Mouse (Mus musculus) embryonic facial prominence, embryonic 10.5 days (tissue): ENCODE measurements around the gene Dctd. TPM values are rescaled to one million over a fixed set of nuclear protein-coding genes. Genes with fewer than 3 reads are reported as not detected.

Experiments
- DNase-seq: peaks from one replicate; pipeline ENCODE4 v3.0.0-alpha.2; 2017; ENCODE audit warnings: low spot score
- H3K27ac ChIP-seq: fragments of 300-500 bp; sonication (generic); replicated peaks from 2 replicates; pipeline ENCODE4 v1.5.1; 2016; ENCODE audit warnings: mild to moderate bottlenecking
- H3K27me3 ChIP-seq: fragments of 300-500 bp; sonication (generic); replicated peaks from 2 replicates; pipeline ENCODE4 v1.6.1; 2016; ENCODE audit warnings: low read depth, mild to moderate bottlenecking; ENCODE audit not compliant: poor library complexity, severe bottlenecking
- H3K36me3 ChIP-seq: fragments of 300-500 bp; sonication (generic); replicated peaks from 2 replicates; pipeline ENCODE4 v1.6.1; 2016; ENCODE audit warnings: mild to moderate bottlenecking, moderate library complexity
- H3K4me1 ChIP-seq: fragments of 300-500 bp; sonication (generic); 2 replicates; pipeline ENCODE4 v1.6.1; 2016
- H3K4me3 ChIP-seq: fragments of 300-500 bp; sonication (generic); 2 replicates; pipeline ENCODE4 v1.5.1; 2016; ENCODE audit warnings: mild to moderate bottlenecking, moderate library complexity
- H3K9me3 ChIP-seq: fragments of 300-500 bp; sonication (generic); 2 replicates; pipeline ENCODE4 v1.6.1; 2016; ENCODE audit warnings: mild to moderate bottlenecking
- WGBS: fragments of 180-500 bp; shearing (Covaris S2); methylation state at CpG from one replicate; pipeline ENCODE4 v1.1.7; 2016; 5-methylcytosine and 5-hydroxymethylcytosine counted together
- polyA plus RNA-seq: library from polyadenylated mRNA; unstranded; fragments of >200 nt; fragmentation: Nextera tagmentation; extraction: Ambion mirVana; gene quantifications from 2 replicates; pipeline ENCODE4 v1.2.1, GENCODE M21; 2016

The Dctd gene
- polyA plus RNA-seq, 1 experiment from 2014 or later = 58.7 TPM

- H3K27ac ChIP-seq = peak overlapping the region; percentile 97
- H3K4me3 ChIP-seq = peak overlapping the region; percentile 84
- H3K27me3 ChIP-seq = no peaks in the 10 kb centered on the region
- H3K36me3 ChIP-seq = peaks cover 30% of the 10 kb centered on the region
- WGBS = under 1% methylated on average over 61 of the region's 61 CpGs
- peak; percentile 87 for DNase-seq
- H3K4me1 ChIP-seq = peaks cover 20% of the 10 kb centered on the region
- peaks cover 3% of the 10 kb centered on the region; the same call in 1 of the 2 replicates for H3K9me3 ChIP-seq
These were observed 11.2 kb downstream of the Dctd start for GRCm38 (mm10) chr8:48109856-48110780.

GRCm38 (mm10) chr8:48114591-48114990, 15.7 kb downstream of the Dctd start:
- Histone ChIP-seq H3K4me3 (no peak overlapping the region), H3K9me3 (peaks cover 8% of the 10 kb centered on the region; the same call in 1 of the 2 replicates), H3K36me3 (peaks cover 75% of the 10 kb centered on the region), H3K4me1 (peaks cover 14% of the 10 kb centered on the region), H3K27ac (no peak overlapping the region), H3K27me3 (no peaks in the 10 kb centered on the region)
- 88% methylated on average over 6 of the region's 6 CpGs for WGBS
- DNase-seq = no peak

GRCm38 (mm10) chr8:48122991-48123390, 24.1 kb downstream of the Dctd start:
- H3K4me1 ChIP-seq = no peaks in the 10 kb centered on the region
- 92% methylated on average over 1 of the region's 1 CpGs for WGBS
- DNase-seq = no peak
- H3K27ac ChIP-seq = no peak overlapping the region
- H3K36me3 ChIP-seq = peaks cover 82% of the 10 kb centered on the region
- H3K4me3 ChIP-seq = no peak overlapping the region
- peaks cover 7% of the 10 kb centered on the region; the same call in 1 of the 2 replicates for H3K9me3 ChIP-seq
- no peaks in the 10 kb centered on the region for H3K27me3 ChIP-seq

- Histone ChIP-seq H3K9me3 (no peaks in the 10 kb centered on the region), H3K27me3 (no peaks in the 10 kb centered on the region), H3K4me3 (no peak overlapping the region), H3K4me1 (no peaks in the 10 kb centered on the region), H3K36me3 (peaks cover 81% of the 10 kb centered on the region), H3K27ac (no peak overlapping the region)
- DNase-seq = no peak
- 87% methylated on average over 8 of the region's 8 CpGs for whole genome bisulfite sequencing
These were observed 26.0 kb downstream of the Dctd start for GRCm38 (mm10) chr8:48124857-48125256.

- no peak overlapping the region for H3K27ac ChIP-seq
- no peaks in the 10 kb centered on the region for H3K9me3 ChIP-seq
- peaks cover 78% of the 10 kb centered on the region for H3K36me3 ChIP-seq
- 90% methylated on average over 13 of the region's 13 CpGs for WGBS
- no peaks in the 10 kb centered on the region for H3K4me1 ChIP-seq
- H3K27me3 ChIP-seq = no peaks in the 10 kb centered on the region
- no peak overlapping the region for H3K4me3 ChIP-seq
- no peak for DNase-seq
These were observed 28.1 kb downstream of the Dctd start for GRCm38 (mm10) chr8:48126954-48127353.

- WGBS = 89% methylated on average over 8 of the region's 8 CpGs
- Histone ChIP-seq H3K27me3 (no peaks in the 10 kb centered on the region), H3K9me3 (no peaks in the 10 kb centered on the region), H3K27ac (no peak overlapping the region), H3K4me3 (no peak overlapping the region), H3K36me3 (peaks cover 87% of the 10 kb centered on the region), H3K4me1 (no peaks in the 10 kb centered on the region)
- no peak for DNase-seq
These were observed 31.4 kb downstream of the Dctd start for GRCm38 (mm10) chr8:48130266-48130665.

- H3K36me3 ChIP-seq = peaks cover 82% of the 10 kb centered on the region
These were observed 34.4 kb downstream of the Dctd start for GRCm38 (mm10) chr8:48133321-48133720.

GRCm38 (mm10) chr8:48136804-48137650, 38.1 kb downstream of the Dctd start:
- DNase-seq = no peak
- Histone ChIP-seq H3K9me3 (no peaks in the 10 kb centered on the region), H3K36me3 (peaks cover 91% of the 10 kb centered on the region), H3K27me3 (no peaks in the 10 kb centered on the region), H3K4me1 (0 out of 2 replicates have a peak, but pooled peaks cover 3% of the 10 kb centered on the region), H3K27ac (no peak overlapping the region; the same call in 1 of the 2 replicates), H3K4me3 (no peak overlapping the region)
- WGBS = 88% methylated on average over 30 of the region's 30 CpGs

More at GRCm38 (mm10) chr8:48133321-48133720, 34.4 kb downstream of the Dctd start:
- no peaks in the 10 kb centered on the region for H3K9me3 ChIP-seq
- H3K4me3 ChIP-seq = no peak overlapping the region
- H3K27me3 ChIP-seq = no peaks in the 10 kb centered on the region
- 0 out of 2 replicates have a peak, but pooled peaks cover 3% of the 10 kb centered on the region for H3K4me1 ChIP-seq
- WGBS = 85% methylated on average over 5 of the region's 5 CpGs
- no peak for DNase-seq
- no peak overlapping the region for H3K27ac ChIP-seq

- whole genome bisulfite sequencing = 83% methylated on average over 3 of the region's 3 CpGs
- H3K36me3 ChIP-seq = peaks cover 92% of the 10 kb centered on the region
These were observed 38.7 kb downstream of the Dctd start for GRCm38 (mm10) chr8:48137651-48137937.

GRCm38 (mm10) chr8:48141023-48141422, 42.1 kb downstream of the Dctd start:
- H3K9me3 ChIP-seq = no peaks in the 10 kb centered on the region
- peaks cover 84% of the 10 kb centered on the region for H3K36me3 ChIP-seq
- H3K4me1 ChIP-seq = peaks cover 3% of the 10 kb centered on the region; the same call in 1 of the 2 replicates
- 92% methylated on average over 5 of the region's 5 CpGs for WGBS
- no peak for DNase-seq
- H3K4me3 ChIP-seq = no peak overlapping the region
- H3K27ac ChIP-seq = no peak overlapping the region
- no peaks in the 10 kb centered on the region for H3K27me3 ChIP-seq

More at GRCm38 (mm10) chr8:48137651-48137937, 38.7 kb downstream of the Dctd start:
- Histone ChIP-seq H3K9me3 (no peaks in the 10 kb centered on the region), H3K4me3 (no peak overlapping the region), H3K27me3 (no peaks in the 10 kb centered on the region), H3K27ac (no peak overlapping the region), H3K4me1 (0 out of 2 replicates have a peak, but pooled peaks cover 3% of the 10 kb centered on the region)
- no peak for DNase-seq

- H3K36me3 ChIP-seq = peaks cover 53% of the 10 kb centered on the region
- no peaks in the 10 kb centered on the region for H3K27me3 ChIP-seq
- no peak overlapping the region for H3K27ac ChIP-seq
- H3K4me1 ChIP-seq = no peaks in the 10 kb centered on the region; the same call in 1 of the 2 replicates
- H3K4me3 ChIP-seq = no peak overlapping the region
- 90% methylated on average over 5 of the region's 5 CpGs for WGBS
- DNase-seq = no peak
- peaks cover 13% of the 10 kb centered on the region; the same call in 1 of the 2 replicates for H3K9me3 ChIP-seq
These were observed 46.9 kb downstream of the Dctd start for GRCm38 (mm10) chr8:48145766-48146165.

GRCm38 (mm10) chr8:48146449-48146848, 47.6 kb downstream of the Dctd start:
- H3K36me3 ChIP-seq = peaks cover 47% of the 10 kb centered on the region
- DNase-seq = no peak
- peaks cover 13% of the 10 kb centered on the region; the same call in 1 of the 2 replicates for H3K9me3 ChIP-seq
- 94% methylated on average over 10 of the region's 10 CpGs for WGBS
- no peaks in the 10 kb centered on the region; the same call in 1 of the 2 replicates for H3K4me1 ChIP-seq
- no peak overlapping the region for H3K27ac ChIP-seq
- H3K27me3 ChIP-seq = no peaks in the 10 kb centered on the region
- H3K4me3 ChIP-seq = no peak overlapping the region
